Mouse (Mus musculus): ENCODE measurements at regions not wholly inside any gene's neighbourhood (a gene's known extent, or its start where the extent isn't known, plus 50 kb on each side); places are given as distances from the start of the nearest gene placed in this dataset.

GRCm38 (mm10) chr8:115551262-115551661 is 156.3 kb downstream of the Maf start:
- Histone ChIP-seq H3K4me3 (ENCODE audit: low read length) (no peak overlapping the region), H3K27me3 (ENCODE audit: insufficient read depth, low read length) (no peaks in the 10 kb centered on the region), H3K36me3 (ENCODE audit: insufficient read depth, low read length) (no peaks in the 10 kb centered on the region), H3K9me3 (ENCODE audit: low read length) (no peaks in the 10 kb centered on the region), H3K4me1 (ENCODE audit: insufficient read depth, low read length) (no peaks in the 10 kb centered on the region), H3K9ac (replicated peaks; ENCODE audit: low read length) (no peak overlapping the region), H3K4me2 (replicated peaks; ENCODE audit: low read depth, low read length) (no peak overlapping the region), H3K27ac (ENCODE audit: low read length) (no peak overlapping the region)
- ATAC-seq (ENCODE audit: low FRiP score, low TSS enrichment), result peak; percentile 84
- whole genome bisulfite sequencing, result 54% methylated on average over 5 of the region's 5 CpGs

- H3K4me3 ChIP-seq (ENCODE audit: low read length), result no peak overlapping the region
- H3K27ac ChIP-seq (ENCODE audit: low read length), result no peak overlapping the region
- H3K9me3 ChIP-seq (ENCODE audit: low read length), result no peaks in the 10 kb centered on the region
- no peaks in the 10 kb centered on the region for H3K36me3 ChIP-seq (ENCODE audit: insufficient read depth, low read length)
- H3K27me3 ChIP-seq (ENCODE audit: insufficient read depth, low read length), result no peaks in the 10 kb centered on the region
- no peaks in the 10 kb centered on the region for H3K4me1 ChIP-seq (ENCODE audit: insufficient read depth, low read length)
- 80% methylated on average over 1 of the region's 1 CpGs for WGBS
- no peak for ATAC-seq (ENCODE audit: low FRiP score, low TSS enrichment)
- no peak overlapping the region for H3K4me2 ChIP-seq (replicated peaks; ENCODE audit: low read depth, low read length)
- H3K9ac ChIP-seq (replicated peaks; ENCODE audit: low read length), result no peak overlapping the region
Observed at GRCm38 (mm10) chr8:115549112-115549511, 158.5 kb downstream of the Maf start.

DNA sequence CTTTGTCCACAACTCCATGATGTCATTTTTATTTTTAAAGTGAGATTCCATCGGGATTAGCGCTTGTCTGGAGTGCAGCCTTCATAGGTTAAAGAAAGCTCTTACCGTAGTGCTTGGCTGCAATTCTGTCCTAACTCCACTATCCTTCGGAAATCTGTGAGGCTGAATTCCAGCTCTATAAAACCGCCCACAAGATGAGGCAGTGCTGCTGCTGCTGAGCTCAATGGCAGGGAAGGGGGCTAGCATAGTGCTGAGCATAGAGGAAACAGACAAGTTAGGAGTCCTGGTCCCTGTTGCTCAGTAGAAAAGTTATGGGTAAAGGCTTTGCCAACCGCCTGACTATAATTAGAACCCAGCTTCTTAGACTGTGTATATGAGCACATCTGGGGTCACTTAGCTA is 163.5 kb downstream of the Maf start:
- Histone ChIP-seq H3K4me1 (ENCODE audit: insufficient read depth, low read length) (peaks cover 5% of the 10 kb centered on the region; the same call in 1 of the 2 replicates), H3K36me3 (ENCODE audit: insufficient read depth, low read length) (no peaks in the 10 kb centered on the region), H3K27ac (ENCODE audit: low read length) (no peak overlapping the region), H3K9me3 (ENCODE audit: low read length) (no peaks in the 10 kb centered on the region), H3K9ac (replicated peaks; ENCODE audit: low read length) (no peak overlapping the region), H3K4me2 (replicated peaks; ENCODE audit: low read depth, low read length) (no peak overlapping the region), H3K27me3 (ENCODE audit: insufficient read depth, low read length) (no peaks in the 10 kb centered on the region), H3K4me3 (ENCODE audit: low read length) (no peak overlapping the region)
- WGBS, result 51% methylated on average over 6 of the region's 6 CpGs
- no peak for ATAC-seq (ENCODE audit: low FRiP score, low TSS enrichment)

DNA sequence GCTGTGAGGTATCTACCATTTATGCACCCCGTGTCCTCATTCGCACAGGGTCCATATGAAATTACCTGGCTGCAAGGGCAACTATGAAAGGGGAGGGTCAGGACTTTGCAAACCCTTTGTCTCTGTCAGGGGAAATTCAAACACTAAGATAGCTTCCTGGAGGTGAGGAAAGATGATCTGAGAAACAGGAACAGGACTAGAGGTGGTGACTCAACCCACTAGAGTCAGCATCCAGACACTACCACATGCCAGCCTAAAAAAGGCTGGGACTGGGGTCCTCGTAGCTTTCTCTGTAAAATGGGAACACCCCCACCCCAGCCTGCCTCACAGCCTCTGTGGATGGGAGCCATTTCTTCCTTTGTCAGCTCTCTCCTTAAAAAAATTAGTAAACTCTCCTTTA is 164.7 kb downstream of the Maf start:
- no peak overlapping the region for H3K4me3 ChIP-seq (ENCODE audit: low read length)
- no peak overlapping the region for H3K9ac ChIP-seq (replicated peaks; ENCODE audit: low read length)
- H3K27me3 ChIP-seq (ENCODE audit: insufficient read depth, low read length), result no peaks in the 10 kb centered on the region
- H3K4me2 ChIP-seq (replicated peaks; ENCODE audit: low read depth, low read length), result no peak overlapping the region
- H3K9me3 ChIP-seq (ENCODE audit: low read length), result no peaks in the 10 kb centered on the region
- no peak for ATAC-seq (ENCODE audit: low FRiP score, low TSS enrichment)
- peaks cover 5% of the 10 kb centered on the region; the same call in 1 of the 2 replicates for H3K4me1 ChIP-seq (ENCODE audit: insufficient read depth, low read length)
- no peaks in the 10 kb centered on the region for H3K36me3 ChIP-seq (ENCODE audit: insufficient read depth, low read length)
- H3K27ac ChIP-seq (ENCODE audit: low read length), result no peak overlapping the region
- 97% methylated on average over 3 of the region's 3 CpGs for WGBS

GRCm38 (mm10) chr8:115539600-115539999 is 168.0 kb downstream of the Maf start:
- peak; percentile 63; the same call in 1 of the 2 replicates for ATAC-seq (ENCODE audit: low FRiP score, low TSS enrichment)
- Histone ChIP-seq H3K27me3 (ENCODE audit: insufficient read depth, low read length) (no peaks in the 10 kb centered on the region), H3K9me3 (ENCODE audit: low read length) (no peaks in the 10 kb centered on the region), H3K9ac (replicated peaks; ENCODE audit: low read length) (no peak overlapping the region), H3K4me1 (ENCODE audit: insufficient read depth, low read length) (peaks cover 21% of the 10 kb centered on the region), H3K36me3 (ENCODE audit: insufficient read depth, low read length) (no peaks in the 10 kb centered on the region), H3K4me2 (replicated peaks; ENCODE audit: low read depth, low read length) (peak overlapping the region; percentile 23; the same call in 1 of the 2 replicates), H3K27ac (ENCODE audit: low read length) (no peak overlapping the region; the same call in 1 of the 2 replicates), H3K4me3 (ENCODE audit: low read length) (no peak overlapping the region)
- whole genome bisulfite sequencing, result 59% methylated on average over 9 of the region's 9 CpGs

GRCm38 (mm10) chr8:115538236-115538635 is 169.4 kb downstream of the Maf start:
- H3K4me2 ChIP-seq (replicated peaks; ENCODE audit: low read depth, low read length), result no peak overlapping the region
- H3K9me3 ChIP-seq (ENCODE audit: low read length), result no peaks in the 10 kb centered on the region
- no peak overlapping the region for H3K4me3 ChIP-seq (ENCODE audit: low read length)
- H3K27ac ChIP-seq (ENCODE audit: low read length), result no peak overlapping the region
- no peak for ATAC-seq (ENCODE audit: low FRiP score, low TSS enrichment)
- no peaks in the 10 kb centered on the region for H3K36me3 ChIP-seq (ENCODE audit: insufficient read depth, low read length)
- no peak overlapping the region for H3K9ac ChIP-seq (replicated peaks; ENCODE audit: low read length)
- H3K4me1 ChIP-seq (ENCODE audit: insufficient read depth, low read length), result peaks cover 21% of the 10 kb centered on the region
- no peaks in the 10 kb centered on the region for H3K27me3 ChIP-seq (ENCODE audit: insufficient read depth, low read length)
- 85% methylated on average over 4 of the region's 4 CpGs for WGBS

DNA sequence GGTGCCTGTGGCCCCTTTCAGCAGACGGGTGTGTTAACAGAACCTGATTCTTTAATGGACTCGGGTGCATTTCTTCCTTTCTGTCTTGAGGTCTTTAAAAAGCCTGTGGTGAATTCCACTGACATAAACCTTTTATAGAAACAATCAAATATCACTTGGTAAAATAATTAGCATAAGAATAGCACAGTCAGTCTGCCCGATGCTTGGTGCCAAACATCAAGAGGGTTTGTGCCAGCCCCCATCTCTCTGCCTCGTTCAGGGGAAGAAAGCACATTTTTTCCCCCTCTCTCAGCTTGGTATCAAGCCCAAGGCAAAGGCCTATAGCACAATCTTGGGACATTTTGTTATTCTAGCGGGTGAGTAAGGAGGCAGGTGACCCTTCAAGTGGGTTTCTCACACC is 169.8 kb downstream of the Maf start:
- 75% methylated on average over 5 of the region's 5 CpGs for WGBS
- H3K4me1 ChIP-seq (ENCODE audit: insufficient read depth, low read length), result peaks cover 21% of the 10 kb centered on the region
- ATAC-seq (ENCODE audit: low FRiP score, low TSS enrichment), result no peak
- no peak overlapping the region for H3K4me3 ChIP-seq (ENCODE audit: low read length)
- no peak overlapping the region for H3K9ac ChIP-seq (replicated peaks; ENCODE audit: low read length)
- no peaks in the 10 kb centered on the region for H3K9me3 ChIP-seq (ENCODE audit: low read length)
- H3K27me3 ChIP-seq (ENCODE audit: insufficient read depth, low read length), result no peaks in the 10 kb centered on the region
- H3K4me2 ChIP-seq (replicated peaks; ENCODE audit: low read depth, low read length), result no peak overlapping the region
- no peak overlapping the region for H3K27ac ChIP-seq (ENCODE audit: low read length)
- H3K36me3 ChIP-seq (ENCODE audit: insufficient read depth, low read length), result no peaks in the 10 kb centered on the region

- no peak overlapping the region for H3K4me3 ChIP-seq (ENCODE audit: low read length)
- H3K4me1 ChIP-seq (ENCODE audit: insufficient read depth, low read length), result peaks cover 21% of the 10 kb centered on the region
- no peak overlapping the region; the same call in 1 of the 2 replicates for H3K9ac ChIP-seq (replicated peaks; ENCODE audit: low read length)
- no peaks in the 10 kb centered on the region for H3K9me3 ChIP-seq (ENCODE audit: low read length)
- peak overlapping the region; percentile 37 for H3K4me2 ChIP-seq (replicated peaks; ENCODE audit: low read depth, low read length)
- no peaks in the 10 kb centered on the region for H3K27me3 ChIP-seq (ENCODE audit: insufficient read depth, low read length)
- no peak overlapping the region for H3K27ac ChIP-seq (ENCODE audit: low read length)
- WGBS, result 29% methylated on average over 19 of the region's 19 CpGs
- ATAC-seq (ENCODE audit: low FRiP score, low TSS enrichment), result peak; percentile 63
- H3K36me3 ChIP-seq (ENCODE audit: insufficient read depth, low read length), result no peaks in the 10 kb centered on the region
Observed at GRCm38 (mm10) chr8:115536554-115537346, 170.8 kb downstream of the Maf start.

- Histone ChIP-seq H3K4me1 (ENCODE audit: insufficient read depth, low read length) (peaks cover 21% of the 10 kb centered on the region), H3K27me3 (ENCODE audit: insufficient read depth, low read length) (no peaks in the 10 kb centered on the region), H3K36me3 (ENCODE audit: insufficient read depth, low read length) (no peaks in the 10 kb centered on the region), H3K4me3 (ENCODE audit: low read length) (no peak overlapping the region), H3K9me3 (ENCODE audit: low read length) (no peaks in the 10 kb centered on the region), H3K27ac (ENCODE audit: low read length) (no peak overlapping the region), H3K9ac (replicated peaks; ENCODE audit: low read length) (no peak overlapping the region), H3K4me2 (replicated peaks; ENCODE audit: low read depth, low read length) (no peak overlapping the region)
- WGBS, result 69% methylated on average over 8 of the region's 8 CpGs
- no peak for ATAC-seq (ENCODE audit: low FRiP score, low TSS enrichment)
Observed at GRCm38 (mm10) chr8:115536001-115536400, 171.6 kb downstream of the Maf start.

GRCm38 (mm10) chr8:115534030-115534429 is 173.6 kb downstream of the Maf start:
- Histone ChIP-seq H3K4me1 (ENCODE audit: insufficient read depth, low read length) (peaks cover 28% of the 10 kb centered on the region), H3K27me3 (ENCODE audit: insufficient read depth, low read length) (no peaks in the 10 kb centered on the region), H3K4me3 (ENCODE audit: low read length) (no peak overlapping the region), H3K9ac (replicated peaks; ENCODE audit: low read length) (no peak overlapping the region), H3K4me2 (replicated peaks; ENCODE audit: low read depth, low read length) (no peak overlapping the region), H3K9me3 (ENCODE audit: low read length) (no peaks in the 10 kb centered on the region), H3K27ac (ENCODE audit: low read length) (no peak overlapping the region), H3K36me3 (ENCODE audit: insufficient read depth, low read length) (no peaks in the 10 kb centered on the region)
- WGBS, result 54% methylated on average over 2 of the region's 2 CpGs
- no peak for ATAC-seq (ENCODE audit: low FRiP score, low TSS enrichment)

Data from kidney, embryonic 16.5 days (tissue).